Mouse (Mus musculus) layer of hippocampus, postnatal 10 days (tissue): ENCODE measurements at regions not wholly inside any gene's neighbourhood (a gene's known extent, or its start where the extent isn't known, plus 50 kb on each side); places are given as distances from the start of the nearest gene placed in this dataset.
"Not testable (repeated sequence)": the region's sequence is repeated elsewhere in the genome, so short reads cannot be mapped to it uniquely, and the experiment has no call there.

Experiments
- DNase-seq, 2 experiments: peaks; one replicate each; pipeline ENCODE4 v3.0.0; 2021; ENCODE audit warnings: low spot score in 2 of 2

- DNase-seq, result no peak
Measured at GRCm38 (mm10) chr7:111179401-111180271, 96.8 kb upstream of the Eif4g2 start.

DNA sequence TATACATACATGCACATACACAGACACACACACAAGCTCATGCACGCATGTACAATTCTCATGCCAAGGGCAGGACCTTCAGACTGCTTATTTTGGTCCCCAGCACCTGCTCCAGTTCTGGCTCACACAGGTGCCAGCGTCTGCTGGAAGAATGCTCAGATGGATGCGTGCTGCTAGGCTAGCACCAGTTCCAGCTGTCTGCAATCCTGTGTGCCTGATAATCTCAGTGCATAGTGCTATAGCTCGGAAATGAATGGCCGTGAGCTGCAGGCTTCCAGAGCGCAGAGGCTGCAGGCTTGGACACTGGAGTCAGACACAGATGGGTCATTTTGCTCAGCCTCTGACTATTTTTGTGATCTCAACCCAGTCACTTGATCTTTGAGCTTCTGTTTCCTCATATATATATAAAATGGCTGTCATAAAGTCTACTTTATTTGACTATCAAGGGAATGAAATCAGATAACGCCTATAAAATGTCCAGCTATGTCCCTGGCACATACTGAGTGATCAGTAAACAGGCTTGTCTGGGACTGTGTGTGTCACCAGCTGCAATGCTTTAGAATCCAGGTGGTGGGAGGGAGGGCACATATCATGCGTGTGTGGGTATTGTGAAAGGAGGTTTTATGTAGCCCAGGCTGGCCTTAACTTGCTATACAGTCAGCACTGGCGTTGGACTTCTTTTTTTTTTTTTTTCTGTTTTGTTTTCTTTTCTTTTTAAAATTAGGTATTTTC, 91.7 kb upstream of the Eif4g2 start:
- DNase-seq, result no peak

DNA sequence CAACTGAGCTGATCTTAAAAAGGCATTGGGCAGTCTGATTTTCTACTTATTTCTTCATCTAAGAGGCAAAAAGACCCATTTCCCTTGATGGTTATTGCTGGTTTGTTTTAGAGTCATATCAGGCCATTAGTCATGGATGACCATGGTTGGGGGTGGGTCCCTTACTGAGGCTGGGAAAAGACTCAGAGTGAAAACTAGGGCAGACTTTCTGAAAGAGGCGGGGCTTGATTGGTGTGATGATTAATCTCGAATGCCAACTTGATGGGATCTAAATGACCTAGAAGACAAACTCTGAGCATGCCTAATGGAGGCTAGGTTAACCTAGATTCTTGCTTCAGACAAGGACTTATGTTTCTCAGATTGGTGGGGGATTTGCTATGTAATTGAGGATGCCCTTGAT, 89.2 kb upstream of the Eif4g2 start:
- DNase-seq, result no peak

GRCm38 (mm10) chr7:111168546-111169233, 85.9 kb upstream of the Eif4g2 start:
- DNase-seq, result not testable (repeated sequence)

DNA sequence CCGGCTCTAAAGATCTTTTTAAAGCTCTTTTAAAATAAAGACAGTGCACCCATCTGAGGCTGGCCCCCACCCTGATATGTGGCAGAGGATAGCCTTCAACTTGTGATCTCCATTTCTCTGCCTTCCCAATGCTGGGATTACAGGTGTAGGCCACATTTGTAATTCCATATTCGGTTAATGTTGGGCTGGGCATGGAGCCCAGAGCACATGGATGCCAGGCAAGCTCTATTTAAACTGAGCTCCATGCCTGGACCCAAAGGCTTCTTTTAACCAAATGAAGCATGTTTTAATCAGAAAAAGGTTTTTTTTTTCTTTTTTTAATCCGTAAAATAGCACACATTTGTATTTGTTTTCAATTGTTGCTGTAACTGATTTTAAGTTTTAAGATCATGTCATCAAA, 82.2 kb upstream of the Eif4g2 start:
- no peak for DNase-seq

GRCm38 (mm10) chr7:111164276-111164675, 81.4 kb upstream of the Eif4g2 start:
- DNase-seq, result no peak

- DNase-seq, result no peak
Measured at GRCm38 (mm10) chr7:111163861-111164260, 81.0 kb upstream of the Eif4g2 start.

DNA sequence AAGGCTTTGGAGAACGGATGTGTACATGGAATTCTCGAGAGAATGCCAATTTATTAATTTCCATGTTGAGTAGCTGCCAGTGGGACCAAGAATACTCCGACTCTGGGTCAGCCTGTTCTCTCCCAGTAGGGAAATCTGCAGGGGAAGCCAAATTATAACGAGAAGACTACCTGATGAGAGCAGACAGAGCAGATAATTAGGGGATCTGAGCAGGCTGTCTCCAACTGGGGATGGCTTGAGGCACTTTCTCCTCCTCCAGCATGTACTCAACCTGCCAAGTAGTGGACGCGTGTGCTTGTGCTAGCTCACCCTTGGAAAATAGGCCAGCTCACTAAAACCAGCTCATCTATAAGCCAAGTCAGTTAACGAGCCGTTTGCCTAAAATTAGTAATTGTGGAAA, 80.5 kb upstream of the Eif4g2 start:
- no peak for DNase-seq

- DNase-seq, result peak; percentile 54 to 62
Measured at GRCm38 (mm10) chr7:111158791-111159286, 76.0 kb upstream of the Eif4g2 start.

- no peak for DNase-seq
Measured at GRCm38 (mm10) chr7:111157754-111158325, 75.0 kb upstream of the Eif4g2 start.

- DNase-seq, result peak; percentile 42 to 61
Measured at GRCm38 (mm10) chr7:111157287-111157686, 74.5 kb upstream of the Eif4g2 start.

DNA sequence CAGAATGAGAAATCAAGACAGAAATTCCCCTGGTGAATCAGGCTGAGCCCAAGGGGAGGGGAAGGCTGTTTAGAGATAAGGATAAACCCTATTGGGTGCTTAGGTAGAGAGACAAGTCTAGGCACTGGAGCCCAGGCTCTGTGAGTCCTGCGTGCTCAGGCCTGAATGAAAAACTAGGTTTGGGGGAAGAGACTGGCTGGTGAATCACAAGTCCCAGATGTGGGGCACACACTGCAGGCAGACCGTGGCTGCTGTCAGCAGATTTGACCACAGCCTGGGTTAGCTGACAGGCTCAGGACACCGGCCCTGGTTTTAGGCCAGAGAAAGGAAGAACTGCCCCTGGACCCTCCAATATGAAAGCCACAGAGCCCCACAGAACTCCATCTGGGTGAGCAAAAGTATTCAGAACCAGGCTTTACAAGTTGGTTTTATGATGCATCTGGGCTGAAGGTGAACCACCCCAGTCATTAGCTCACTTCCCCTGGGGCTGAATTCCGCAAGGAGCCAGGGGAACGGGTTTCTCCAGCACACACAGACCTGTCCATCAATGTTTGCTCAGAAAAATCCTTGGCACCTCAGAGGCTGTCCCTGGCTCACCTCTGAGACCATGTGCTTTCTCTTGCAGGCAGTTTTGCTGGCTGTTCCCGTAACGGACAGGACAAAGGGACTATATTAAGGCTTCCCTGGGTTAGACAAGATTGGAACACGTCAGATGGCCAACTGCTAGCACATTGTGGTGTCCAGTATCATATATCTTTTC, 73.8 kb upstream of the Eif4g2 start:
- peak in 1 of 2 experiments; percentile 13 for DNase-seq

- no peak for DNase-seq
Measured at GRCm38 (mm10) chr7:111155995-111156394, 73.2 kb upstream of the Eif4g2 start.

DNA sequence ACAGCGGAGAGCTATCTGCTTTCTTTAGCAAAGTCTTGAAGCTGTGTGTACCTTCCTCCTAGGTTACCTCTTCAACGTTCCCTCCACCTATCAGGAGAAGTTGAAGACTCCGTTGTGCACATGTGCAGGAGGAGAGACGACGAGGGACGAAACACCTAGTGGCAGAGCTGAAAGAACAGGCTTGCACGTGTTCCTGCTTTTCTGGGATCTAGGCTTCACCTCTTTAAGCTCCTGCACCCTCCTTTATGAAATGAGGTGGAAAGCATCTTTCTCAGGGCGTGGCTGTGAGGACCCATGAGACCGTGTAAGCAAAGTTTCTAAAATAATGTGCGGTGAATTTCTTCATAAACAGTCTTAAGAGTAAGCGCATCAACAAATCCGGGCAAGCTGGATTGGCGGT, 71.4 kb upstream of the Eif4g2 start:
- DNase-seq, result no peak

DNA sequence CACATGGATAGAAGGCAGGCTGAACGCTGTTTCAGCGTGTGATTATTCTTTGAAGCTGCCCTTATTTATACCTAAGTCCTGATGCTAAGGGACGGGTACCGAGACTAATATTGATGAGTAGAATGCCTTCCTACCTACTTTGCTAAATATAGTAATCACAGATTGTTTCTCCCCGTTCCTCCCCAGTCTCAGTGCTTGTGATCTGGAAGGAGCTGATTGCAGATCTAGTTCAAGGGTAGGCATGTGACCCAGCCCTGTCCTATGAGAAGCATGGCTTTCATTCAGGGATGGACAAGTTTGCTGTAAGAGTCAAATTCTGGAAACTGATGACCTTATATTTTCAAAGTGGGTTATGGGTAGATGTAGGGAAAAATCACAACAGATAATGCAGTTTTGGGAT, 67.7 kb upstream of the Eif4g2 start:
- DNase-seq, result no peak

- DNase-seq, result no peak
Measured at GRCm38 (mm10) chr7:111150115-111150514, 67.3 kb upstream of the Eif4g2 start.

DNA sequence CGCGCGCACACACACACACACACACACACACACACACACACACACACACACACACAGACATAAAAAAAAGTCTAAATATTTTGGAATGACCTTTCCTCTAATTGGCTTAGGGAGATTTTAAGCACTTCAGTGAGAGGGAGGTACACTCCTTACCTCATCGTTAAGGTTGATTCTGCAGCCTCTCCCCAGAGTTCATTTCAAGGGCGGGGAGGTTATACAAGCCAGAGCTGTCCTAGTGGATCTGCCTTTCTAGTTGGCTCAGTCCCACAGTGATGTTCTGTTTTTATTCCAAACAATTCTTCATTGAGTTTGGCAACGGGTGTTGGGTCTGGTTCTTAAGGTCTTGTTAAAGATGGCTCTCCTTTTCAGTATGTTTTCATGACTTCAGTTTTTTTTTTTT, 64.8 kb upstream of the Eif4g2 start:
- DNase-seq, result no peak

GRCm38 (mm10) chr7:111146670-111147069, 63.8 kb upstream of the Eif4g2 start:
- DNase-seq, result no peak

DNA sequence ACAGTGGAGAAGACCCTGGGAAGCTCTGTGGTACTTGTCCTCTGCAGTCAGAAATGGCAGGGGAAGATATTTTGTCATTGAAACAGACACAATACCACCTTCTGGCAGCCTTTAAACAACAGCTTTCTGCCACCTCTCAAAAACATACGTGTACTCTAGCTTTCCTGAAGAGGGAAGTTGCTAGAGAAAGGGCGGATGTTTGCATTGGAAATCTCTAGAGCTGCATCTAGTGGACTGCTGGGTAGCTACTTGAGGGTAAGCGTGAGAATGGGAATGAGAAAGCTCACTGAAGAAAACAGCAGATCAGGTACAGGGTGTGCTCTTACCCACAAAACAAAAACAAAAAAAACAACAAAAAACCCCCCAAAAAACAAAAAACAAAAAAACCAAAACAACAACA, 61.4 kb upstream of the Eif4g2 start:
- DNase-seq, result no peak

GRCm38 (mm10) chr7:111141285-111141965, 58.6 kb upstream of the Eif4g2 start:
- DNase-seq, result no peak
